Mouse (Mus musculus): ENCODE results near the gene Ssx2ip.

Gene Ssx2ip

GRCm38 (mm10) chr3:146404311-146405201 is at the start of gene Ssx2ip:
TSS of gene Ssx2ip (plus strand) at chr3:146404642.
- DNase-seq (ENCODE audit: low read depth, low spot score) = peak; percentile 96

DNA sequence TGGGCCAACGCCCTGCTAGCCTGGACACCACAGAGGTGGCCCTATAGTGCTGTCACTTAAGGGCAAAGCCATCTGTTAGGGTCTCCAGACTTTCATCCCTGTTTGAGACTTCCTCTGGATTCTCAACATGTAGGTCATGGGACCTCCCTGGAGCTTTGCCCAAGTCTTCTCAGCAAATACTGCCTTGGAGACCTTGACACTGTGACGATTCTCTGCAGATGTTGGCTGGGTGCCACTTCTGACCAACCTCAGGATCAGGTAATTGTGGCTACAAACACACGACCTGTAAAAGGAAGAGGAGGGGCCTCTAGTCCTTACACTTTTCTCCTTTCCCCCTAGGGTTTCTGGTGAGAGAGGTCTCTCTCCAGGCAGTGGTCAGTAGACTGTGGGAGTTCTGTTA is 49.3 kb upstream of the Ssx2ip start:
- no peak for DNase-seq (ENCODE audit: low read depth, low spot score)

DNA sequence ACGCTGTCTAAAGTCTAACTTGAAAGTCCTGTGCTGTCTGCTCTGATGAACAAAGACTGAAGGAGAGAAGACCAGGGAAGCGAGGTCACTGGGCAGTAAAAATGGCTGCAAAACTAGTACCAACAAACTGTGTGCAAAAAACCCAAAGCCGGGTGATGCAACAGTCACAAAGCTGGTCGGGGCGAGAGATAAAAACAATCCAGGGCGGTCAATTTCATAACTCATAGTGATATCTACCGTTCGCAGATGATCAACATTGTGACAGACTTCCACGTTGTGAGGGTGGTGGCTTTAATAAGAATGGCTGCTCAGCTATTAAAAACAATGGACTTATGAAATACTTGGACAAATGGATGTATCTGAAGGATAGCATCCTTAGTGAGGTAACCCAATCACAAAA is 39.0 kb upstream of the Ssx2ip start:
- DNase-seq (ENCODE audit: low read depth, low spot score) = no peak

GRCm38 (mm10) chr3:146367058-146367457 is 37.4 kb upstream of the Ssx2ip start:
- DNase-seq (ENCODE audit: low read depth, low spot score) = no peak

- DNase-seq (ENCODE audit: low read depth, low spot score) = no peak
Observed at GRCm38 (mm10) chr3:146370553-146371095, 33.8 kb upstream of the Ssx2ip start.

DNA sequence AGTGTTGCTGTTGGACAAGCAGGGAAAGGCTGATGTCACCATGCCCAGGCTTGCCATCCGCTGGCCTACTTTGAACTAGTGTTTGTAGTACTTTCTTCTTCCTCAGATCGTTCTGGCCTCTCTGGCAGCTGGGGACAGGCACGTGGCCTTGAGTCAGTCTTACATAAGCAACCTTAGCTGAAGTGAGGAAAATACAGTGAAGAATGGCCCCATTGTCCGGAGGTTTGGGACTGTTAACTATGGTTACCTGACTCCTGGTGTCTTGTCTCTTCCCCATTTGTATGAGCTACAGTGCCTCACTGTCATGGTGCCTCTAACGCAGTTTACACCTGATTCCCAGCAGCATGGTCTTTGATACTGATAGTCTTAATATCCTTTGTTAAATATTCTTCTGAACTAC is 33.2 kb upstream of the Ssx2ip start:
- no peak for DNase-seq (ENCODE audit: low read depth, low spot score)

DNA sequence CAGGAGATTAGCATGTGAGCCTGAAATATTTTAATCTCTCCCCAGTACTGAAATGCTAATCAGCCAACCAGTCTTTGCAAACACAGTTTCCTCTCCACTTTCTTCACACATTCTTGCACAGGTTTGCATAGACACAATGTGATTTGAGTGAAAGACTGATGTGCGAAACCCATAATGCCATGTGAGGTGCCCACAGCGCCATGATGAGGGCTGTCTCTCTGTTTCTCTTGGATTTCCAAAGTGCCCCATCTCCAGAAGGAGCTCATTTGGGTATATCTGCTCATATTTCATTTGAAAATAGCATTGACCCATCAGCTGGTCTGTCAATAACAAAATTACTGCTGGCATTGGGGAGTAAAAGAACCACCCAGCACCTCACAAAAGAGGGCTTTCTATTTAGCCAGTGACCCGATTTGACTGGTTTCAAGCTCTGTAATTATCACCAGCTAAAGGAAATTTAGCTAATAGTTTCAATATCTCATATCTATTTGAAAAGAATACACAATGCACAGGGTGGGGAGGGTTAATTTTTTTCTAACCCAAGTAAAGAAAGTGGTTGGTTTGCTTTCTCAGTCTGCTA is 29.8 kb upstream of the Ssx2ip start:
- no peak for DNase-seq (ENCODE audit: low read depth, low spot score)

GRCm38 (mm10) chr3:146375224-146375657 is 29.2 kb upstream of the Ssx2ip start:
- no peak for DNase-seq (ENCODE audit: low read depth, low spot score)

GRCm38 (mm10) chr3:146376337-146377130 is 27.9 kb upstream of the Ssx2ip start:
- DNase-seq (ENCODE audit: low read depth, low spot score) = no peak

GRCm38 (mm10) chr3:146377216-146377615 is 27.2 kb upstream of the Ssx2ip start:
- no peak for DNase-seq (ENCODE audit: low read depth, low spot score)

DNA sequence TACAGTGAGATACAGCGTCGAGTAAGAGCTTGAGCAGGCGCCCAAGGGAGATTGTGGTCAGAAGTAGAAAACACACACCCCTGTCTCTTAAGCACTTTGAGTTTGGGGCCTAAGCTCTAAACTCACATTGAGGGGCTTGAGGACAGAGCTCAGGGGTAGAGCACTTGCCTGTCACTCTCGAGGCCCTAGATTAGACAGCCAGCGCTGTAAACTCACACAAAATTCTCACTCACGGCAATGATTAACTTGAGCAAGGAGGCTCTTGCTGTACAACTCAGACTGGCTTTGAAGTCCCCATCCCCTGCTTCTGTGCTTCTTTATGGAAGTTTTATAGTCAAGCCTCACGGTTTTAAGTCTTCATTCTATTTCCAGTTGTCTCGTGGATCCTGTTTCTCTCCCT is 25.7 kb upstream of the Ssx2ip start:
- no peak for DNase-seq (ENCODE audit: low read depth, low spot score)

- no peak for DNase-seq (ENCODE audit: low read depth, low spot score)
Observed at GRCm38 (mm10) chr3:146379740-146380466, 24.5 kb upstream of the Ssx2ip start.

DNA sequence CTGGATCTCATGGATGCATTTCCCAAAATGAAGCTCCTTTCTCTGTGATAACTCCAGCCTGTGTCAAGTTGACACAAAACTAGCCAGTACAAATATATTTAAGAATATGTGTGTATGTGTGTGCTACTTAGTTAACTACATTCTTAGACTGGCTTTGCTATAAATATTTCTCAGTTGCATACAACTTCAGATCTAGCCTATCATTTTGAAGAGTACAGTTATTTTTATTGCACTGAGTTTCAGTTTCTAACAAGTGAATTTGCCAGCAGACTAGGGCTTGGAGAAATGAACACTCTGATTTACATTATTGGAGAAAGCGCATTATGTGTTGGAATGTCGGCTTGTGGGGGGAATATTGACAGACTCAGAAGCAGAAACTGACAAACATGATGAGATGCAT is 23.6 kb upstream of the Ssx2ip start:
- DNase-seq (ENCODE audit: low read depth, low spot score) = no peak

- no peak for DNase-seq (ENCODE audit: low read depth, low spot score)
Observed at GRCm38 (mm10) chr3:146381471-146381870, 23.0 kb upstream of the Ssx2ip start.

- DNase-seq (ENCODE audit: low read depth, low spot score) = no peak
Observed at GRCm38 (mm10) chr3:146386800-146387199, 17.6 kb upstream of the Ssx2ip start.

DNA sequence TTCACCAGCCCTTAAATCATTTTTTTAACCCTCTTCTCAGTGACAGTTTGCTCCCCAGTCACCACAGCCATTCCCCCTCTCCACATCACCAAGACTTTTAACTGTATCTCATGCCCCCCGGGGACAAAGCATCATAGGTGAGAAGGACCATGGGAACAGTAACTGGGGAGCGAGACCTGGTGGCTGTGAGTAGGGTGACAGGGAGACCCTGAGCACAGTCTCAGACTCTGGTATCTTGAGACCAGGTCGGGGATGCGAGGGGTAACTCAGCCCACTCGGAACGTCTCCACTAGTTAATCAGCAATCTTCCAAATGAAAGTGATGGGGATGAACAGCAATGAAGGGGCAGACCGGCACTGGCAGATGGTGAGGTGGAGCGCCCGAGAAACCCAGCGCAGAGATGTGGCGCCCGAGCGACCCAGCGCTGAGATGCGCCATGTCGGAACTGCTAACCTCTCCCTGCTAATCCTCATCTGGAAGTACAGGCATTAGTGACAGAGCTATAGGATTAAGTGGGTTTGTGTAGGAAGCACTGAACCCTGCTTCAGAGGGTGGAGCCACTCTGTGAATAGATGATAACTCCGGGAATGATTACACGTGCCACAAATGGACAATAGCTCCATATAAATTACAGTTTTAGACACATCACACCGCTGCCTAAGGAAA is 11.7 kb upstream of the Ssx2ip start:
- no peak for DNase-seq (ENCODE audit: low read depth, low spot score)

- DNase-seq (ENCODE audit: low read depth, low spot score) = no peak
Observed at GRCm38 (mm10) chr3:146393641-146394100, 10.8 kb upstream of the Ssx2ip start.

- no peak for DNase-seq (ENCODE audit: low read depth, low spot score)
Observed at GRCm38 (mm10) chr3:146396256-146396655, 8.2 kb upstream of the Ssx2ip start.

DNA sequence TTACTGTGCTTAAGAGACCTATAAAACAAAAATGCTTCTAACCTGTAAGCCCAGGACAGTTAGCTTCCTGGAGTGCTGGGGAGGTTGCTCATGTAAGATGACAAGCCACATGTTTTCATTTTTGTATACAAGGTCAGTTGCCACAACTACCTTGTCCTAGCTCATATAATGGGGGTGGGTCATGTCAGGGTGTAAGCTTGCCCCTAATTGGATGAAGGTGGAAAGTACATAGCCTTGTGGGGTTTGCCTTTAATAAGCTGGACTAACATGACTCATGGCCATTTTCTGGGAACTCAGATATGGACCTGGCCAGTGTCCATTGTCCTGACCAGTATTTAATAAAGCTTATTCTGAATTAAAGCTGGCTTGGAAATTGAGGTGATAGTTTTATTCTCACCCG is 7.5 kb upstream of the Ssx2ip start:
- DNase-seq (ENCODE audit: low read depth, low spot score) = no peak

DNA sequence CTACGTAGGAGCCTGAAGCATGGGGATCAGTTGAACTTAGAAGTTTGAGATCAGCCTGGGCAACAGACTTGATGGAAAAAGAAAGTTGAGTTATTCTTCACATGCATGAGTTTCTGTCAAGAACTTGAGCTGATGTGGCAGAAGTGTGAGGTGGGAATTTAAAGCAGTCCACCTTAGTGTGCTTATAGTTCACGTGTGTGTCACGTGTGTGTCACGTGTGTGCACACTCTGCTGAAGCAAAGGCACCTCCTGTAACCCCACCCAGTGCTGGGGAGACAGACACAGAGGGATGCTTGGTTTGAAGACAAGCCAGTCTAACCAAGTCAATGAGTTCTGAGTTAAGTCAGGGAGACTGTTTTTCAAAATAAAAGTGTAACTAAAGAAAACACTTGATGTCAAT is 6.6 kb upstream of the Ssx2ip start:
- no peak for DNase-seq (ENCODE audit: low read depth, low spot score)

- DNase-seq (ENCODE audit: low read depth, low spot score) = no peak
Observed at GRCm38 (mm10) chr3:146399203-146399602, 5.2 kb upstream of the Ssx2ip start.
